Mouse (Mus musculus): ENCODE measurements around the gene Cdca5. TPM values are rescaled to one million over a fixed set of nuclear protein-coding genes. Genes with fewer than 3 reads are reported as not detected.
"Not testable (repeated sequence)": the region's sequence is repeated elsewhere in the genome, so short reads cannot be mapped to it uniquely, and the experiment has no call there.

Gene Cdca5
- 41.5 and 42.1 TPM in 2 replicates for polyA plus RNA-seq (2016; fragmentation: Nextera tagmentation; extraction: Ambion mirVana)

- H3K27ac ChIP-seq (replicated peaks): 0 out of 2 replicates have a peak within 1 kb of the TSS, but pooled peaks have one; percentile 49
- no peaks in the 10 kb centered on the region for H3K9me3 ChIP-seq
- H3K4me3 ChIP-seq: peak within 1 kb of the TSS; percentile 79
- H3K9ac ChIP-seq (replicated peaks): peak within 1 kb of the TSS; percentile 81
- peaks cover 26% of the 10 kb centered on the region for H3K4me1 ChIP-seq
- H3K27me3 ChIP-seq: no peaks in the 10 kb centered on the region
- peak within 1 kb of the TSS; percentile 89 for H3K4me2 ChIP-seq (replicated peaks)
- H3K36me3 ChIP-seq: peaks cover 62% of the 10 kb centered on the region
- WGBS: under 1% methylated on average over 58 of the region's 58 CpGs
- peak; percentile 90 for ATAC-seq (ENCODE audit: low FRiP score, low read depth)
These were observed at the start of gene Cdca5, which contains the start of gene Zfpl1 for GRCm38 (mm10) chr19:6084478-6085248. Cdca5 (plus strand) TSS chr19:6084983. Zfpl1 (minus strand) TSS chr19:6084956.

GRCm38 (mm10) chr19:6035966-6036585, 48.7 kb upstream of the Cdca5 start:
- no peaks in the 10 kb centered on the region for H3K36me3 ChIP-seq
- ATAC-seq (ENCODE audit: low FRiP score, low read depth): no peak
- H3K27ac ChIP-seq (replicated peaks): no peak overlapping the region
- H3K4me2 ChIP-seq (replicated peaks): no peak overlapping the region
- H3K4me3 ChIP-seq: no peak overlapping the region
- WGBS: 77% methylated on average over 9 of the region's 9 CpGs
- H3K27me3 ChIP-seq: no peaks in the 10 kb centered on the region
- H3K9me3 ChIP-seq: no peaks in the 10 kb centered on the region
- H3K9ac ChIP-seq (replicated peaks): no peak overlapping the region
- no peaks in the 10 kb centered on the region for H3K4me1 ChIP-seq

DNA sequence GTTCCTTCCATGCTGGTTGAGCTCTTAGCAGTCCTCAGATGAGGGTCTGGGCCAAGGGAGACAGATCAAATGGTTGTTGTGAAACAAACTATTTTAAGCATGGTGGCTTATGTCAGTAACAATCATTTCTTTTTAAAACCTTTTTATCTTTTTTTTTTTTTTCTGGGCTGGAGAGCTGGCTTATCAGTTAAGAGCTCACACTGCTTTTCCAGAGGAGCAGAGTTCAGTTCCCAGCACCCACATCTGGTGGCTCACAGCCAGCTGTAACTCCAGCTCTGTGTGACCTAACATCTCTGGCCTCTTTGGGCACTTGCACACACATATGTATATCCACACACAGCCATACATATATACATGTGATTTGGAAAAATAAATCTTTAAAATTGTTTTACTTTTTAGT, 47.1 kb upstream of the Cdca5 start:
- no peak for ATAC-seq (ENCODE audit: low FRiP score, low read depth)
- no peak overlapping the region for H3K4me3 ChIP-seq

GRCm38 (mm10) chr19:6038326-6038725, 46.5 kb upstream of the Cdca5 start:
- Histone ChIP-seq H3K27me3 (no peaks in the 10 kb centered on the region), H3K4me3 (no peak overlapping the region), H3K36me3 (no peaks in the 10 kb centered on the region), H3K27ac (replicated peaks) (no peak overlapping the region), H3K9me3 (no peaks in the 10 kb centered on the region), H3K4me1 (no peaks in the 10 kb centered on the region), H3K4me2 (replicated peaks) (no peak overlapping the region), H3K9ac (replicated peaks) (no peak overlapping the region)
- 83% methylated on average over 7 of the region's 7 CpGs for WGBS
- ATAC-seq (ENCODE audit: low FRiP score, low read depth): no peak

More for the DNA sequence above, 47.1 kb upstream of the Cdca5 start:
- Histone ChIP-seq H3K27me3 (no peaks in the 10 kb centered on the region), H3K4me1 (no peaks in the 10 kb centered on the region), H3K27ac (replicated peaks) (no peak overlapping the region), H3K36me3 (no peaks in the 10 kb centered on the region), H3K4me2 (replicated peaks) (no peak overlapping the region), H3K9ac (replicated peaks) (no peak overlapping the region), H3K9me3 (no peaks in the 10 kb centered on the region)

DNA sequence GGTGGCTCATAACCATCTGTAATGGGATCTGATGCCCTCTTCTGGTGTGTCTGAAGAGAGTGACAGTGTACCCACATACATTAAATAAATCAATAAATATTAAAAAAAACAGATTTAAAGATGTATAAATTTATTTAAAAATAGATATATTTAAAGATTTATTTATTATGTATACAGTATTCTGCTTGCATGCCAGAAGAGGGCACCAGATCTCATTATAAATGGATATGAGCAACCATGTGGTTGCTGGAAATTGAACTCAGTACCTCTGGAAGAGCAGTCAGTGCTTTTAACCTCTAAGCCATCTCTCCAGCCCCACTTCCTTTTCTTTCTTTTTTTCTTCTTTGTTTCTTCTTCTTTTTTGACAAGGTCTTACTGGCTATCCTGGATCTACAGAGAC, 44.8 kb upstream of the Cdca5 start:
- Histone ChIP-seq H3K4me2 (replicated peaks) (no peak overlapping the region), H3K27me3 (no peaks in the 10 kb centered on the region), H3K4me3 (no peak overlapping the region), H3K4me1 (peaks cover under 1% of the 10 kb centered on the region; the same call in 1 of the 2 replicates), H3K9me3 (no peaks in the 10 kb centered on the region), H3K27ac (replicated peaks) (no peak overlapping the region), H3K36me3 (no peaks in the 10 kb centered on the region), H3K9ac (replicated peaks) (no peak overlapping the region)
- no peak for ATAC-seq (ENCODE audit: low FRiP score, low read depth)

- Histone ChIP-seq H3K9ac (replicated peaks) (no peak overlapping the region), H3K36me3 (no peaks in the 10 kb centered on the region), H3K27ac (replicated peaks) (no peak overlapping the region), H3K4me2 (replicated peaks) (no peak overlapping the region), H3K4me3 (no peak overlapping the region), H3K4me1 (peaks cover 10% of the 10 kb centered on the region), H3K27me3 (no peaks in the 10 kb centered on the region), H3K9me3 (no peaks in the 10 kb centered on the region)
- no peak for ATAC-seq (ENCODE audit: low FRiP score, low read depth)
- 82% methylated on average over 9 of the region's 9 CpGs for WGBS
These were observed 42.5 kb upstream of the Cdca5 start for GRCm38 (mm10) chr19:6042293-6042692.

DNA sequence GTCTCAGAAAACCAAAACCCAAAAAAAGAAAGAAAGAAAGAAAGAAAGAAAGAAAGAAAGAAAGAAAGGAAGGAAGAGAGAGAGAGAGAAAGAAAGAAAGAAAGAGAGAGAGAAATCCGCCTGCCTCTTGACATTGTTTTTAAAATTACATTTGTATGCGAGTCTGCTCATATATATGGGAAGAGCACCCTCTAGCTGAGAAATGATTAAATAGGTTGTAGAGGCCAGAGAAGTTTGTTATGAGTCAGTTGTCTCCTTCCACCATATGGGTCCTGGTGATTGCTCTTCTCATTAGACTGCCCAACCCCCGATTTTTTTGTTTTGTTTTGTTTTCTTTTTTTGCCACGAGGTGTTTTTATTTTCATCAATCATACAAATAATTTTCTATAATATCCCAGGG, 40.7 kb upstream of the Cdca5 start:
- not testable (repeated sequence) for ATAC-seq (ENCODE audit: low FRiP score, low read depth); H3K9ac ChIP-seq (replicated peaks); H3K36me3 ChIP-seq; H3K4me2 ChIP-seq (replicated peaks); H3K9me3 ChIP-seq; H3K27me3 ChIP-seq; H3K27ac ChIP-seq (replicated peaks); H3K4me3 ChIP-seq
- 69% methylated on average over 4 of the region's 4 CpGs for WGBS
- peaks cover 21% of the 10 kb centered on the region for H3K4me1 ChIP-seq

GRCm38 (mm10) chr19:6045366-6046293, 39.2 kb upstream of the Cdca5 start:
- Histone ChIP-seq H3K9ac (replicated peaks) (peak overlapping the region; percentile 82), H3K4me2 (replicated peaks) (peak overlapping the region; percentile 99), H3K9me3 (no peaks in the 10 kb centered on the region), H3K36me3 (peaks cover 25% of the 10 kb centered on the region), H3K27ac (replicated peaks) (peak overlapping the region; percentile 99), H3K4me3 (peak overlapping the region; percentile 97), H3K4me1 (peaks cover 21% of the 10 kb centered on the region), H3K27me3 (no peaks in the 10 kb centered on the region)
- whole genome bisulfite sequencing: 25% methylated on average over 20 of the region's 20 CpGs
- peak; percentile 47 for ATAC-seq (ENCODE audit: low FRiP score, low read depth)

GRCm38 (mm10) chr19:6046294-6047153, 38.3 kb upstream of the Cdca5 start, which contains the start of gene Syvn1:
Syvn1 (plus strand) TSS chr19:6046576.
- Histone ChIP-seq H3K4me2 (replicated peaks) (peak within 1 kb of the TSS; percentile 99), H3K27me3 (no peaks in the 10 kb centered on the region), H3K27ac (replicated peaks) (peak within 1 kb of the TSS; percentile 99), H3K36me3 (peaks cover 34% of the 10 kb centered on the region), H3K4me3 (peak within 1 kb of the TSS; percentile 97), H3K9ac (replicated peaks) (peak within 1 kb of the TSS; percentile 91), H3K4me1 (peaks cover 21% of the 10 kb centered on the region), H3K9me3 (no peaks in the 10 kb centered on the region)
- ATAC-seq (ENCODE audit: low FRiP score, low read depth): peak; percentile 88
- under 1% methylated on average over 65 of the region's 65 CpGs for WGBS

GRCm38 (mm10) chr19:6047154-6047898, 37.5 kb upstream of the Cdca5 start:
- peaks cover 21% of the 10 kb centered on the region for H3K4me1 ChIP-seq
- H3K27ac ChIP-seq (replicated peaks): peak overlapping the region; percentile 99
- peak; percentile 38 for ATAC-seq (ENCODE audit: low FRiP score, low read depth)
- H3K9me3 ChIP-seq: no peaks in the 10 kb centered on the region
- H3K4me3 ChIP-seq: peak overlapping the region; percentile 97
- H3K9ac ChIP-seq (replicated peaks): peak overlapping the region; percentile 91
- peaks cover 42% of the 10 kb centered on the region for H3K36me3 ChIP-seq
- 2% methylated on average over 44 of the region's 44 CpGs for WGBS
- no peaks in the 10 kb centered on the region for H3K27me3 ChIP-seq
- peak overlapping the region; percentile 99 for H3K4me2 ChIP-seq (replicated peaks)

GRCm38 (mm10) chr19:6047899-6048166, 37.0 kb upstream of the Cdca5 start:
- WGBS: 87% methylated on average over 8 of the region's 8 CpGs
- H3K36me3 ChIP-seq: peaks cover 47% of the 10 kb centered on the region

More at GRCm38 (mm10) chr19:6047899-6048166, 37.0 kb upstream of the Cdca5 start:
- H3K4me2 ChIP-seq (replicated peaks): peak overlapping the region; percentile 99
- peak overlapping the region; percentile 97 for H3K4me3 ChIP-seq
- H3K4me1 ChIP-seq: peaks cover 21% of the 10 kb centered on the region
- H3K27me3 ChIP-seq: no peaks in the 10 kb centered on the region
- ATAC-seq (ENCODE audit: low FRiP score, low read depth): no peak
- peak overlapping the region; percentile 91 for H3K9ac ChIP-seq (replicated peaks)
- no peak overlapping the region for H3K27ac ChIP-seq (replicated peaks)
- no peaks in the 10 kb centered on the region for H3K9me3 ChIP-seq

Measured in midbrain, embryonic 12.5 days (tissue).